In the genomic region with DNA sequence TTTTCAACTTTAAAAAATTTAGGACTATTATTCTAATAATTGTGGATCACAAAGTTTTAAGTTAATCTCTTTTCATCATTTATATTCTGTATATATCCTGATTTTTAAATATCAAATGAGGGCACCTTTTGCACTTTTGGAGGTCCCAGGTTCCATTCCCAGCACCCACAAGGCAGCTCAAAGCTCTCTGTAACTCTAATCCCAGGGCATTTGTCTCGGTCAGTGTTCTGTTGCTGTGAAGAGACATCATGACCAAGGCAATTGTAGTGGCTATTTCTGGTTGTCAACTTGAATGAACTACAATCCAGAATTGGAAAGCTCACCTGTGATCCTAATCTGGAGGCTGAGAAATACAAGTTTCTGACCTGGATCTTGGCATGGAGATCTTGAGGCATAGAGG, we compare ENCODE assay signal across 21 mouse cellular contexts. TPM values are rescaled to one million over a fixed set of nuclear protein-coding genes. Genes with fewer than 3 reads are reported as not detected.
A peak's percentile ranks its signal among the peaks of the same experiment; 100 is the strongest.
DNase-seq lines count a peak whose midpoint lies in the region; ATAC-seq lines count a peak whose summit lies in the region.
"Had no signal": no experiment of that assay in that cellular context is flagged by ENCODE, and none has a peak within 500 bp of the region (broad histone marks: within the 10 kb centered on the region; RNA-seq: fewer than 3 reads in every experiment).

No protein-coding gene starts in this region.

- H3K9me3 ChIP-seq in heart, embryonic 10.5 days: no peaks in the 10 kb centered on the region
- H3K9me3 ChIP-seq in midbrain, embryonic 11.5 days (ENCODE audit: control insufficient read depth, low read length): no peaks in the 10 kb centered on the region
- H3K9me3 ChIP-seq in midbrain, embryonic 14.5 days (ENCODE audit: control insufficient read depth, low read length): no peaks in the 10 kb centered on the region
- H3K9me3 ChIP-seq: G1E had no signal

- ATAC-seq in midbrain, embryonic 11.5 days (ENCODE audit: low FRiP score): no peak
- ATAC-seq in midbrain, embryonic 14.5 days (ENCODE audit: low FRiP score, low TSS enrichment): no peak
- ATAC-seq: activated CD4-positive, CD25-positive, alpha-beta regulatory T cell, adult 4 months; CD4-positive, CD25-positive, alpha-beta regulatory T cell, adult 4 months; Patski had no signal

- WGBS in heart, embryonic 10.5 days: 75% methylated on average over 1 of the region's 1 CpGs
- WGBS in midbrain, embryonic 11.5 days: 88% methylated on average over 1 of the region's 1 CpGs
- WGBS in midbrain, embryonic 14.5 days: 89% methylated on average over 1 of the region's 1 CpGs

- no peak overlapping the region for H3K4me3 ChIP-seq in heart, embryonic 10.5 days
- no peak overlapping the region for H3K4me3 ChIP-seq in midbrain, embryonic 11.5 days (ENCODE audit: low read depth, low read length)
- H3K4me3 ChIP-seq in midbrain, embryonic 14.5 days (replicated peaks; ENCODE audit: low read depth, low read length): no peak overlapping the region

- H3K4me1 ChIP-seq in heart, embryonic 10.5 days: peaks cover 1% of the 10 kb centered on the region; the same call in 1 of the 2 replicates
- no peaks in the 10 kb centered on the region for H3K4me1 ChIP-seq in midbrain, embryonic 11.5 days (ENCODE audit: control insufficient read depth, insufficient read depth, low read length)
- no peaks in the 10 kb centered on the region for H3K4me1 ChIP-seq in midbrain, embryonic 14.5 days (ENCODE audit: control insufficient read depth, insufficient read depth, low read length)

- H3K27ac ChIP-seq in heart, embryonic 10.5 days: no peak overlapping the region
- H3K27ac ChIP-seq in midbrain, embryonic 11.5 days (ENCODE audit: low read depth, low read length): no peak overlapping the region
- H3K27ac ChIP-seq in midbrain, embryonic 14.5 days (replicated peaks; ENCODE audit: low read depth, low read length): no peak overlapping the region

- no peaks in the 10 kb centered on the region; the same call in 1 of the 2 replicates for H3K36me3 ChIP-seq in heart, embryonic 10.5 days
- no peaks in the 10 kb centered on the region for H3K36me3 ChIP-seq in midbrain, embryonic 11.5 days (ENCODE audit: control insufficient read depth, insufficient read depth, low read length)
- H3K36me3 ChIP-seq in midbrain, embryonic 14.5 days (ENCODE audit: control insufficient read depth, insufficient read depth, low read length): no peaks in the 10 kb centered on the region
- H3K36me3 ChIP-seq: G1E had no signal

- no peak overlapping the region for H3K9ac ChIP-seq in midbrain, embryonic 11.5 days (ENCODE audit: low read length)
- H3K9ac ChIP-seq in midbrain, embryonic 14.5 days (replicated peaks; ENCODE audit: low read length): no peak overlapping the region

- no peaks in the 10 kb centered on the region for H3K27me3 ChIP-seq in heart, embryonic 10.5 days (ENCODE audit: insufficient read depth, poor library complexity, severe bottlenecking)
- H3K27me3 ChIP-seq in midbrain, embryonic 11.5 days (ENCODE audit: control insufficient read depth, insufficient read depth, low read length): no peaks in the 10 kb centered on the region
- no peaks in the 10 kb centered on the region for H3K27me3 ChIP-seq in midbrain, embryonic 14.5 days (ENCODE audit: control insufficient read depth, insufficient read depth, low read length)
- H3K27me3 ChIP-seq: CH12.LX, Patski had no signal

- no peak overlapping the region for H3K4me2 ChIP-seq in midbrain, embryonic 11.5 days
- H3K4me2 ChIP-seq in midbrain, embryonic 14.5 days (ENCODE audit: low read length): no peak overlapping the region

- DNase-seq in heart, adult 11 months: peak; percentile 55
- no peak for DNase-seq in heart, embryonic 10.5 days (ENCODE audit: low spot score)
- DNase-seq in midbrain, embryonic 11.5 days (ENCODE audit: low spot score, missing footprints): peak; percentile 59
- DNase-seq in midbrain, embryonic 14.5 days: no peak
- DNase-seq in testis, postnatal 10 days (ENCODE audit: low spot score): peak; percentile 14
- no peak for DNase-seq in testis, postnatal 14 days (ENCODE audit: low spot score)
- DNase-seq: adrenal gland, adult 2 months; adrenal gland, adult 8-10 months; adrenal gland, postnatal 10 days; adrenal gland, postnatal 14 days; adrenal gland, postnatal 25 days; adrenal gland, postnatal 36 days; B cell, adult 2 months; cerebellum, adult 11 months; cerebellum, adult 11-12 months; cerebellum, adult 18-20 months had no signal

RNA-seq across cellular contexts. Expression of a gene that starts 26.7 kb away (rescaled TPM):
- polyA plus RNA-seq in heart, embryonic 10.5 days (2016; fragmentation: Nextera tagmentation; extraction: Ambion mirVana): 15.5 and 16.4 TPM in 2 replicates
- 23.2 and 24.2 TPM in 2 replicates for polyA plus RNA-seq in midbrain, embryonic 11.5 days (2014; fragmentation: Nextera tagmentation; extraction: Ambion mirVana)
- polyA plus RNA-seq in midbrain, embryonic 14.5 days (2014; fragmentation: Nextera tagmentation; extraction: Ambion mirVana): 13.9 and 18.6 TPM in 2 replicates

RNA-seq across cellular contexts. Expression of a gene that starts 47.3 kb away (rescaled TPM):
- 85.0 and 95.4 TPM in 2 replicates for polyA plus RNA-seq in heart, embryonic 10.5 days (2016; fragmentation: Nextera tagmentation; extraction: Ambion mirVana)
- polyA plus RNA-seq in midbrain, embryonic 11.5 days (2014; fragmentation: Nextera tagmentation; extraction: Ambion mirVana): 109 and 114 TPM in 2 replicates
- 82.0 and 100 TPM in 2 replicates for polyA plus RNA-seq in midbrain, embryonic 14.5 days (2014; fragmentation: Nextera tagmentation; extraction: Ambion mirVana)

Comparison
In these comparisons a context has a peak if more than half of its experiments do, and no peak if none do; other contexts are left out.
1. DNase-seq: peak in heart, adult 11 months (single experiment), midbrain, embryonic 11.5 days (single experiment) and testis, postnatal 10 days (single experiment); none in heart, embryonic 10.5 days (single experiment), midbrain, embryonic 14.5 days (single experiment) and testis, postnatal 14 days (single experiment).